Mouse (Mus musculus) liver (tissue): ENCODE data around the gene Gars.
A peak's percentile ranks its signal among the peaks of the same experiment; 100 is the strongest.

Experiments used
- DNase-seq: peaks from one replicate; pipeline ENCODE4 v3.0.0-alpha.2; 2020; ENCODE audit warnings: mixed read lengths

The Gars gene

DNA sequence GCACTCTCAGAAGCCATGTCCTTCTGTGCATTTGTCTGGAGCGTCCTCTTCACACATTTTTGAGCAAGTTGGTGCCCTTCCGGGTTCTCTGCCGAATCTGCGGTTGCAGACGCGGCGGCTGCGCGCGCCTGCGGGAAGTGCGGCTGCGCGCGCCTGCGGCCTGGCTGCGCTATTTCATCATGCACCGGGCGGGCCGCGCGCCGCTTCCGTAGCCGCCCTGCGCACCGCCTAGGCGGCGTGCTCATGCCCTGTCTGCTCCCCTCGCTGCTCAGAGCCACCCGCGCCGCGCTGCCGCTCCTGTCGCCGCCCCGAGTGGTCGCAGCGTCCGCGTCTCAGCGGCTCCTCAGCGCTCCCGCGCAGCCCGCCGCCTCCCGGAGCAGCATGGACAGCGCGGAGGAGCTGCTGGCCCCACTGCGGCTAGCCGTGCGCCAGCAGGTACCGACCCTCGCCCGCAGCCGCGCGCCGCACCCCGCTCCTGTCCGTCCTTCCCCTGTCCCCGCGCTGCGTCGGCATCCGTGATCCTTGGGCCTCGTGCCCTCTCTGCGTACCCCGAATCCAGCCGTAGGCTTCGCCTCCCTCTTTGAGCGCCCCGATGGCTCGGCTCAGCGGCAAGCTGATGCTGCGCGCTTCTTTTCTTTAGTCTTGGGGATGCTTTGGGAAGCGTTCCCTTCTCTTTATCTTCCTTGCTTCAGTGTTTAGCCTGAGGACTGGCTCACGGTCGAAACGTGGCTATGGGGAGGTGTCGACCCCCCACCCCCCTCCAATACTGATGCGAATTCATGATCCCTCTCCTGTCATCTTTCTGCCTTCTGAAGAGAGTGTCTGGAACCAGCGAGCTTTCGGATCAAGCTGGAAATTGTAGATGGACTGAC, at the start of gene Gars:
Gene Gars, plus strand, starts transcription at position 209 of the 872 bp plus-strand sequence.
- DNase-seq, result peak; percentile 90

DNA sequence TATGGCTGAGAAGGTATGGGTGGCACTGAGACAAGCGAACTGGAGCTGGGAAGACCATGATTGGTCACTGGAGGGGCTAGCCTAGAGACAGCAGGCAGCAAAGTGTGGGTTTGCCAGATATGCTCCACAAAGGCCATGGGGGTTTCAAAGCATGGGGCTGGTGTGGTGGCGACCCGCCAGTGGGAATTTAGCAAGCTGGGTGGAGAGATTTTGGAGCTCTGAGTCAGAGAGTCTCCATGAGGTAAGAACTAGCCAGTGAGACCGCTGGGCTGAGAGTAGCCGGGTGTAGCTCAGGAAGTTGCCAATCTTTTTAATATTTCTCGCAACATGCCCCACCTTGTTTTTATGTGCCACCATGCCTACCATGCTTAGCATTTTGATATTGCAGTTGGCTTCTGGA, 49.7 kb upstream of the Gars start:
- DNase-seq, result no peak

DNA sequence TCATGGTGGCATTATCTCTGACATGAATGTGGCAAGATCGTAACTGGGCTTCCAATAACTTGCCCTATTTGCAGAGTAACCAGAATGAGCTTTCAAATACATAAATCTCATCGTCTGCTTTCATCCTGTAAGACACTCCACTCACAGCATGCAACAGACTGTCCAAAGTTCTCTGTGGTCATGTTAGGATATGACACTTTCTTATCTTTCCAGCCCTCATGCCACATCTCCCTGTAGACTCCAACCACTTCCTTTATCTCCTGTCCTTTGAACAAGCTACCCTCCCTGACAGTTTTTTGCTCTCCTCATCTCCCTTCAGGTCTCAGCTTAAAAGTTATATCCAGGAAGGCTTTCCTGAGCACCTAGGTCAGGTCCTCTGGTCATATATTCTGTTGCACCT, 46.6 kb upstream of the Gars start:
- DNase-seq, result no peak

DNA sequence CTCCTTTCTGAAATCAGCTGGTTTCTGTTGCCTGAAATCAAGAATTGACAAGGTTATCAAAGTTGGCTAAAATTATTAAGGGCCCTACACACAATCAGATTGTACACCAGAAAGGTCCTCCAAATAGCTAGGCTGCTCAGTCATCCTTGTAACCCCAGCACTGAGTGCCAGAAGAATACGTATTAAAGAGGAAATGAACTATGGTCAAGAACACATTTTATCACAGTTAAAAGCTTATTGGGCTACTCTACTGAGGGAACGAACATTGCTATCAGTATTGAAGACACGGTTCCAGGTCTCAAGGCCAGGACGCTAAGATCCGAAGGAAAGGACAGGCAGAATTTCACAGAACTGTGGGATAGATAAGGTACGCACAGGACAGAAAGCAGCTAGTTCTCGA, 45.7 kb upstream of the Gars start:
- no peak for DNase-seq

DNA sequence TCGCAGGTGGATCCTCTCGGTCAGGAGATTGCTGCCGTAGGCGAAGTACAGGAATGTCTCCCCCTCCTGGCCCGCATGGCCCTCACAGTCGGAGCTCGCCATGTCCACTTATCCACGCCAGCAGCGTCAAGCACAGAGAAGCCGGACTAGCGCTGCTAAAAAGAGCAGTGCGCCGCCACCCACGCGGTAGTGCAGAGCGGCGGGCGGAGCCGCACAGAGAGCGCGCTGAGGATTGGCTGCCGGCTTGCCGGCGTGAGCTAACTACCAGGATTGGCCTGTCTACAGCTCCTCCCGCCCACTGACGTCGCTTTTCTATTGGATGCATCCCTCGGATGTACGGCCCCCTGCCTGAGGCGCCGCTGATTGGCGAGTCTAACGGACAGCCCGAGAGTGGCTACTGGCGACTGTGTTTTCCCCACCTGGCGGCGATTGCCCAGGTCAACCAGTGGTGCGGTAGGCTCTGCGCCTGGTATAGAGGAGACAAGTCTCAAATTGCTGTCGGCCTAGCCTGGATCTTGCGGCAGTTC, 45.0 kb upstream of the Gars start, which contains the start of gene Ggct:
Gene Ggct, minus strand, starts transcription at position 217 of the 527 bp plus-strand sequence.
- DNase-seq, result peak; percentile 95

DNA sequence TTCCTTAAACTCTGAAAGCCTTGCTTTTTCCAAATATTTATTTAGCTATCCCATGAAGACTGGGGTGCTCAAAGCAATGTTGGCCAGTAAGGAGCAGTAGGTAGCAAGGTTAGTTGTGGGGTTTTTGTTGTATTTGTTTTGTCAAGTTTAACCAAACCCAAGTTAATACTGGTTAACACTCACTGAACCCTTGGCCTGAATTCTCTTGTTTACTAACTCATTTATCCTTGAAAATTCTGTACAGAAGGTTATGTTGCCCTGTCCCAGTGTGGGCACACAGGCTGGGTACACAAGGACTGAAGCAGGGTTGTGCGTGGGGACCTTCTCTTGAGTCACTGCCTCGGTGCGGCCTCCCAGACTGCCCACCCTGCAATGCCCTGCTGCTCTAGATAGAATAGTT, 41.4 kb upstream of the Gars start:
- no peak for DNase-seq

DNA sequence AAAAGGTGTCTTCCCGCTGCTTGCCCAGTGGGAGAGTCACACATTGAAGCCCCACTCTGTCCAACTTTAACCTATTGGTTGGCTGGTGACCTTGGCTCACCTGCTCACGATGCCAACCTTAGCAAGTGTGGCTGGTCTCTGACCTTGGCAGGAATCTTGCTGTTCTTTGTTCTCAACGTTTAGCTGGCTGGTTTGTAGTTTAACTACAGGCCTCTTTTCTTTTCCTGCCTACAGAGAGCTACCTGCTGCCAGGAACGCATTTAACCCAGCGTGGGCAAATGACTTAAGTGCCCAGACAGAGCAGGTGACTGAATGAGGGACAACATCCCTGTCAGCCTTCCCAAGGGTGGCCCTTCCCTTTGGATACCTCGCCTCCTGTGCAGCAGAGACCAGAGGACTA, 40.1 kb upstream of the Gars start:
- DNase-seq, result no peak

DNA sequence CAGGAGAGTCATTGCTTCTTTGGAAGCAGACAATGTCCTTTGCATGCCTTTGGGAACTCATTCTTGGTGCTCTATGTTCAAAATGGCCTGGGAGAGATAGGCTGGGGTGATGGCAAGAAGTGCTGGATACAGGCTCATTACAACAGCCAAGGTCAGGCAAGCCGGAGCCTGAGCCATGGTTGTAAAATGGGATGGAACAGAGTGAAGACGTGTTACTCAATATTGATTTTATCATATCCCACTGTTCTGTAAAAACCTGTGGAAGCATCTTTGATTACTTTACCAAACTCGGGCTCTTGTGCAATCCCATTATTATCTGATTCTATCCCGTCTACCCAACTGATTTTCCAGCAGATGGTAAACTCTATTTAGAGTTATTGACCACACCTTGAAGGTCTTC, 36.5 kb upstream of the Gars start:
- no peak for DNase-seq

DNA sequence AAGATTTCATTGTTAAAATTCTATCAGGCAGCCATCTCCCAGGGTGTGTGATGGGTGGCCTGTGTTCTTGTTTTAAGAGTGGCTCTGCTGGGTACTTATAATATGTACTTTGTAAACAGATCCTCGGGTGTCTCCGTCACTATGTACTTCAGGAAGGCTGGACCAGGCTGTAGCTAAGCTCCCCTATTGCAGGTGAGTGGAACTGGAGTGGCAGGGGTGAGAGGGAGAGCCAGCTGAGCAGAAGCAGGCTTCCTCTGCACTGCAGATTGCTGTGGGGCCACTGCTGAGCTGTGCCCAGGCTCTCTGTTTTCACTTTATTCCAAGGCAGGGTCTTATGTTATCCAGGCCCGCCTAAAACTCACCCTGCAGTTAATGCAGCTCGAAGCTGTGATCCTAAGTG, 35.4 kb upstream of the Gars start:
- DNase-seq, result no peak

DNA sequence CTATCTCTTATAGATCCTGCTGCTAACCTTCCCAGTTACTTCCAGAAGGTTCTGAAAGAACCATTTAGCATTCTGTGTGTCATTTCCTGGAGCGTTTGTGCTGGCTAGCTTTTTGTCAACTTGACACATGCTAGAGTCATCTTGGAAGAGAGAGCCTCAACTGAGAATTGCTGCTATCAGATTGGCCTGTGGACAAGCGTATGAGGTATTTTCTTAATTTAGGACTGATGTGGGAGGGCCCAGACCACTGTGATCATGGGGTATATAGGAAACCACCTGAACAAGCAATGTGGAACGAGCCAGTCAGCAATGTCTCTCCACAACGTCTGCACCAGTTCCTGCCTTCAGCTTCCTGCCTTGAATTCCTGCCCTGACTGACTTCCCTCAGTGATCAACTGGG, 34.2 kb upstream of the Gars start:
- DNase-seq, result no peak

DNA sequence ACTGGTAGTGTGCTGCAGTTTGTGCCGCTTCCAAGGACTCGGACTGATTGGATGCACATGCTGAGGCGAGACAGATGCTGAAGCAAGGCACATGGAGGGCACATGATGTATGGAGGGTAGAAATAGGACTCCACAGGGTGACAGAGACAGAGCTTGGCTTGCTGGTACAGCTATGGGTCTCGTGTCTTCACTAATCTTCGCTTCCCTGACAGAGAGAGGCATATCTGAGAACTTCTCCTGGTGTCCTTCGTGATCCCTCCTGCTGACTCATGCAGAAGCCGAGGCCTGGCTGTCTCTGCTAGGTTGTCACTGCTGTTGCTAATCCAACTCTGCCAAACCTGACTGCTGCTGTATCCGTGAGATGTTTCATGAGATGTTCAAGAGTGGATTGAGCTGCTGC, 29.4 kb upstream of the Gars start:
- no peak for DNase-seq

DNA sequence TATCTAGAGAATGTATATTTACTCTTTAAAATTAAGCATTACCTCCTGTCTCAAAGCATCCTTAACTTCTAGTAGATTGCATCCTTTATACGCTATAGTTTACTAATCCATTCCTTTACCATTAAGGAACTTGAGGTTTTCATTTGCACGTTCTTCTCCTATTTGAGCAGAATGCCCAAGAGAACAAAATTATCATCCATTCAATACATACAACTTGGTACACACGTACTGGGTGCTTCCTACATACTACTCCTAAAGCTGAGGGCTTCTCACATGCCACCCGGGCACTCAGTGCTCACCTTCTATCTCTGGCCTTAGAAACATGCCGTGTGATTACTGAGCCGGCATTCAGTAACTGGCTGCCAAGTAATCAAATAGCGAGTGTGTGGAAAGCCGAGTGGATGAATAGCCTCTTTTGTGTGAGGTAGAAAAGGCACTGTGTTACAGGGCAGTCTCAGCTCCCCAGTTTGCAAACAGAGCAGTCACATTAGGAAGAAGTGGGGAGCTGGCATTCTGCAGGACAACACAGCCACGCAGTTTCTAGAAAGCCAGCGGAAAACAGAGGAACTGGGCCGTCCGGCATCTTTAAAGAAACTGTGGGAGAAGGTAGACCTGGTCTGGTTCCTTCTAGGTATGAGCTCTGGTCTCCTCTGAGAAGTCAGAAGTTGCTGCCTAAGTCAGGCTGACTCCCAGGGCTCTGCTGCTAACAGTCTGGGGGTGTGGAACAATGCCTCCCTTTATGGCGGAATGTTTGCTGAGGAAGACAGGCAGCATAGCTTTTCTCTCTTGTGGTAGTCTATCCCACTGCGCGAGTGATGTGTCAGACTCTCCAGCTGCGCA, 28.2 kb upstream of the Gars start:
- DNase-seq, result no peak

DNA sequence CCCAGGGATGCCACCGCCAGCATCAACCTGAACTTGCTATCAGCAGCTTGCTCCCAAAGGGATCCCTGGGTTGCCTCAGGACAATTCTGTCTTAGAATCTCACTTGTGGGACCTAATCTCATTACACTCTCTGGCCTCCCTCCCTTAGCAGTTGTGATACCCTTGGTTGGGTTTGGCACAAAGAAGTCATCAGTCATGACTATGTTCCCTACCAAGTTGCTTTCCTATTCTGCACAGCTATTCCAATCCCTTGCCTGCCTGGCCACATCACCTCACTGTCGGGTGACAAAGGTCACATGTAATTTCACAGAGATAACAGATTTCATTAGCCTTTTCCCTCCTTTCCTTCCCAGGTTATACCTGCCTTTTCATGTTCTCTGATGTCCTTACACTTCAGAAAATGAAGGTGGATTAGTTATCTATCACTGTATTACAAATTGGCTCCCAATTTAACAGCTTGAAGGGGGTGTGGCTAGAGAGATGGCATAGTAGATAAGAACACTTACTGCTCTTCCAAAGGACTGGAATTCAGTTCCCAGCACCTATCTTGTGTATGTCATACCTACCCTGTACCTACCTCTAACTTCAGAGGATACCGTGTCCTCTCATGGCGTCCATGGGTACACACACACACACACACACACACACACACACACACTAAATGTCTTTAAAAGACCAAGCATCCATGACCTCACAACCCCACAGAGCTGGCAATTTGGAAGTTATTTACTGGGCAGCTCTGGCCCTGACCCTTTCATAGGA, 27.3 kb upstream of the Gars start:
- no peak for DNase-seq

DNA sequence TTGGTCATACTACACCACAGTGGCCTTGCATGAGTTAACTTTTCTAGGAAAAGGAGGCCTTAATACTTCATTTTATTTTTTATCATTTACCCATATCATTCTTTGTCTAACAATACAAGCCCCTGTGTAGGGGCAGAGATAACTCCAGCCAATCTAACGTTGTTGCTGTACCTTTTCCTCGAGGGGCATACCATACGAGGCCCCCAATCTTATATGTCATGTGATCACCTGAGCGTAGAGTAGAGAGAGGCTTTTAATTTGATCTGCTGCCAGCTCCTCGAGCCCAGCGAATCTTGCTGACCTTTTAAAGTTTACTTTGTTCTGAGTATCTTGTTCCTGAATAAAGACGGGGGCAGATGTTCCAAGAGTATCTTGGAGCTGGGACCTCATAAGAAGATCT, 25.3 kb upstream of the Gars start:
- DNase-seq, result no peak

DNA sequence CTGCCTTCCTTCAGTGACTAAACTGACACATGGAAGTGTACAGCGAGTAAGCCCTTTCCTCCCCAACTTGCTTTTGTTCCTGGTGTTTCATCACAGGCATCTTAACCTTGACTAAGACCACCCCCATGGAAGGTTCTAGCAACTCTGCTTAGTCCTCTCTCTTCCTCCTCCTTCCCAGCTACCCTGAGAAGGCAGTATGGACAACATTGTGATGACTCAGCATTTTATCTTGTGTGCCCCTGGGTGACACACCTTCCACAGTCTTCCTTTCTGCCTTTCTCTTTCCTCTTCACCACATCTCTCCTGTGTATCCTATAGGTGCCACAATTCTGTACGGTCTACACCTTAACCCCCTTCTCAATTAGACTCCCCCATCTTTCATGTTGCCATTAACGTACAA, 23.6 kb upstream of the Gars start:
- no peak for DNase-seq

DNA sequence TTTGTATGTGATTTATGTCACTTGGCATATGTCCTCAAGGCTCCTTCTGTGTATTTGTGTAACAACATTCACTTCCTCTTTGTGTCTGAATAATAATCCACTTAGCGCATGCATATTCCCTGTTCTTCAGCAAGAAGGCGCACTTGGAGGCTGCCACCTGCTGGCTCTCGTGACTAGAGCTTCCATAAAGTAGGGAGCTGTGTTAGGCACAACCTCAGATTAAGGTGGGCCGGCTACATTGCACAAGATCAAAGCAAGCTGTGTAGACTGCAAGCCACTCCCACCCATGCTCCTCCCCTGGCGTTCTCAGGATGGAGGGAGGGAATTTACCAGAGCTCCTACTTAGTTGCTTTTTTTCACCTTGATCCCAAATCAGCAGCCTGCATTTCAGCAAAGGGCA, 21.6 kb upstream of the Gars start:
- DNase-seq, result peak; percentile 49

DNA sequence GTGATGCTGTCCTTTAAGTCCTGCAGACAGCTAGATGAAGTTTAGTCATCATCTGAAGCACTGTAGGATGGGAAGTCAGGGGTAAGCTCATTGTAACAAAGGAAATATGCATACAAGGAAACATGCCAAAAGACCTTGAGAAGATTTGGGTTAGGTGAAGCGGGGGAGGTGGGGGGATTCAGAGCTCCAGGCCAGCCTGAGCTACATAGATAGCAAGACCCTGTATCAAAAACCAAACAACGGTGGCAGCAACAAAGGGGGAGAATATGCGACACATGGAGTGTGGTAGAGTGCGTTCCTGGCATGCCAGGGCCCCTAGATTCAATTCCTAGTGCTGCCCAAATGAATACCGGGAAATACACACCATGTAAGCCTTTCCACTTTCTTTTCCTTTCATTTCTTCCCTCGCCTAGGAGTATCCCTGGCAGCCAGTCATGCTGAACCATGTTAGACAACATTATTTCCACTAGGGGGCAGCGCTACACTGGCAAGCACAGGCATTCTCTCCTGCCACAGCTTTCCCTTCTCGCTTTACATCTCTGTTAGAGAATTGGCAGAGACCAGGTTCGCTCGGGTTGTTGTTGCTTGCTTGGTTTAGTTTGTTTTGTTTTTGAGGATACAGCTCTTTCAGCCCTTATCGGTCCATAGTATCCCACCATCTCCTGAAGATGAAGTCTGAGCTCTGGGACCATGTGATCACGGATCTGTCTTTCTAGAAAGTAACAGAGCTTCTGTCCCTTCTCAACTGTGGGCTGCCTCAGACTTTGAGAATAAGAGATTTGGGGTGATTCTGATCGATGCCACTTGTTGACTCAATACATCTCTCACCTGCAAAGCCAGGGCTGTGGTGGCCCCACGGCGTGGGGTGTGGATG, 20.9 kb upstream of the Gars start:
- DNase-seq, result peak; percentile 57

DNA sequence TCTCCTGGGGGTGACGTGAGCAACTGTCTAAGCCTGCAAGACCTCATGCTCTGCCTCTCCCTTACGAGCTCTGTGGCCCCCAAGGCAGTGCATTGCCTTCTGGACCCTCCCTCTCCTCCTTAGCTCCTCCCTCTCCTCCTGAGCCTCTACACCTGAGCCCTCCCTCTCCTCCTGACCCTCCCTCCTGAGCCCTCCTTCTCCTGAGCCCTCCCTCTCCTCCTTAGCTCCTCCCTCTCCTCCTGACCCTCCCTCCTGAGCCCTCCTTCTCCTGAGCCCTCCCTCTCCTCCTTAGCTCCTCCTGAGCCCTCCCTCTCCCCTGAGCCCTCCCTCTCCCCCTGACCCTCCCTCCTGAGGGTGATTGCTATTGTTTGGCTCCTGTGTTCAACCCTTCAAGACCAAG, 19.4 kb upstream of the Gars start:
- DNase-seq, result no peak

DNA sequence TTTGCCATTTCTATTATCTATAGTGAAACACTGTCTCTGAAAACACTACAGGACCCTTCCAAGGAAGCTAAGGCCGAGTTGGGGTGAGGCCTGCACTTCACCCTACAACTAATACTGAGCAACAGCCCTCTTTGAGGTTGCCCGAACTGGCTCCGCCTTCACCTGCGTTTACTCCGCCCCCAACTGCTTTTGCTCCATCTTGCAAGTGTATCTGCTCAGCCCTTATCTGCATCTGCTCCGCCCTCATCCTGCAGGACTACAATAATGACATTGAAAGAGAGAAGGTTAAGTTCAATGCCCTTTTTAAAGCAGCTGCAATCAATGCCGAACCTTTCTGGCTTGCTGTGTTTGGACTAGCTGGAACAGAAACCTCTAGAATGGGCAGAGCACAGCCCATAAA, 16.0 kb upstream of the Gars start:
- no peak for DNase-seq

DNA sequence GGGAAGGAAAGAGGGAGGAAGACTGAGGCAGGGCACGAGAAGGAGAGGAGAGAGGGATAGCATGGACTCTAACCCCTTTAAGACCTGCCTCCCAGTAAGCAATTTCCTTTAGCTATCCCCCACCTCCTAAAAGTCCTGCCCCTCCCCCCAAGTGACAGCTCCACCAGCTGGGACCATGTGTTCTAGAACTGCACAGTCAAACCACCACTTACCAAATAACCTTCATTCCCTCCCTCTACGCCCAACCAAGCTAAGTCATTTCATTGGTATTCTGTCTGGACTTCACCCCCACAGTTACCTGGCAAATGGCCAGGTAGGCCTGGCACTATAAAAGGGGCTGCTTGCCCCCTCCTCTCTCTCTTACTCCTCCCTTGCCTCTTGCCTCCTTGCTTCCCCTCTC, 10.2 kb upstream of the Gars start:
- DNase-seq, result no peak

DNA sequence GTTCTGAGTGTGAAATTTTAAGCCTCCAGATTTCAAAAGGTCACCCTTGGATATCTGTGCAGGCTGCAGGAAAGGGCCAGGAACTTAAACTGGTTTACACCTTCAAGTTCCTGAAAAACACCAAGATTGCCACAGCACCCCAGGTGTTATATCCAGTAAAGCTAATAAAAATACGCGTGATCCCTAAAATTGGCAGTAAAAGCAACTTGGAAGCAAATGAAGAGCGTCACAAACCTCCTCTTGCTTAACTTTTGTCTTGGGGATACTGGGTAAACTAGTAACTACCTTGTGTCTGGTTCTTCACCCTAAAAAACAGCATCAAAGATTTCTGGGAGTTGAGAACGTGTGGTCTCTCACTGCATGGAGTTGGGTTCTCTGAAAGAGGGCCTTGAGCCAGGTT, 1.1 kb upstream of the Gars start:
- no peak for DNase-seq
